Mouse (Mus musculus): Measurements from ENCODE around the gene Adgrg5. TPM values are rescaled to one million over a fixed set of nuclear protein-coding genes. Genes with fewer than 3 reads are reported as not detected.

The Adgrg5 gene
- polyA plus RNA-seq, 1 experiment from 2014 or later: 0.05 TPM

DNA sequence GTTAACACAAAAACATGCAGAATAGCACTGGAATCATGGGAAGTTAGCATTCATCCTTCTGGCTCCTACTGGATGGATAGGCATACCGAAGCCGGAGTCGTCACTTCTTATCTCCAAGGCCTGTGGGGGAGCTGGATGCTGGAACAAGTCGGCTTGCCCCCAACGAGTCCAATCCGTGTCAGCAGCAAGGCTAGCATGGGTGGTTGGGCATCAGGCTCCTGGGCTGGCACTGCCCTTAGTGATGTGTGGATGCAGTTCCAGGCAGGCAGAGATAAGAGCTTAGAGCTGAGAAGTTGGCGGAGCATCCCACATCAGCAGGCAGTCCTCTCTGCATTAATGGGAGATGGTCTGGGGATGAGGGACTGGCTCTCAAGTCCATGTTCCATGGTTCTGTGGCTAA, 64.1 kb downstream of the Adgrg5 start:
- no peak overlapping the region for H3K4me2 ChIP-seq
- no peaks in the 10 kb centered on the region for H3K27me3 ChIP-seq
- no peak overlapping the region for H3K4me3 ChIP-seq (replicated peaks)
- no peaks in the 10 kb centered on the region for H3K36me3 ChIP-seq
- no peaks in the 10 kb centered on the region for H3K9me3 ChIP-seq (replicated peaks)
- no peak overlapping the region for H3K27ac ChIP-seq
- peaks cover 86% of the 10 kb centered on the region for H3K4me1 ChIP-seq
- no peak overlapping the region for H3K9ac ChIP-seq
- 80% methylated on average over 7 of the region's 7 CpGs for WGBS
- ATAC-seq (replicated peaks; ENCODE audit: low FRiP score): no peak

DNA sequence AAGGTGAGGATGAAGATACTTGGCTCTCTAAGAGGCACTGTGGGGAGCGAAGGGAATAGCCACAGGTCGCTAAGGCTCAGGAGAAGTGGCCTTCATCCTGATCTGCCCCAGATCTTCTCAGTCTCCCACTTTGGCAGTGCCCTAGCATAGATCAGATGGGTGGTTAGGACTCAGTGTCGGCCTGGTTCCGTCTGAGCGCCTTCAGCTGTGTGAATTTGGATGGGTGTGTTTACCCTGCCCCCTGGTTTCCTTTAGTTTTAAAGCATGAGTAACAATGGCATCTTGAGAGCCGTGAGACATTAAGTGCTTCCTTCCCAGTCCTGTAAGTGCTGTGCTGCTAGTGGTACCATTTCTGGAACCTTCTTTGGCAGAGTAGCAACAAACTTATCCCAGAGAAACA, 65.1 kb downstream of the Adgrg5 start:
- peaks cover 86% of the 10 kb centered on the region for H3K4me1 ChIP-seq
- no peak overlapping the region for H3K27ac ChIP-seq
- no peaks in the 10 kb centered on the region for H3K27me3 ChIP-seq
- 65% methylated on average over 6 of the region's 6 CpGs for WGBS
- ATAC-seq (replicated peaks; ENCODE audit: low FRiP score): no peak
- no peak overlapping the region for H3K4me3 ChIP-seq (replicated peaks)
- no peaks in the 10 kb centered on the region for H3K36me3 ChIP-seq
- H3K4me2 ChIP-seq: no peak overlapping the region
- H3K9ac ChIP-seq: no peak overlapping the region
- no peaks in the 10 kb centered on the region for H3K9me3 ChIP-seq (replicated peaks)

DNA sequence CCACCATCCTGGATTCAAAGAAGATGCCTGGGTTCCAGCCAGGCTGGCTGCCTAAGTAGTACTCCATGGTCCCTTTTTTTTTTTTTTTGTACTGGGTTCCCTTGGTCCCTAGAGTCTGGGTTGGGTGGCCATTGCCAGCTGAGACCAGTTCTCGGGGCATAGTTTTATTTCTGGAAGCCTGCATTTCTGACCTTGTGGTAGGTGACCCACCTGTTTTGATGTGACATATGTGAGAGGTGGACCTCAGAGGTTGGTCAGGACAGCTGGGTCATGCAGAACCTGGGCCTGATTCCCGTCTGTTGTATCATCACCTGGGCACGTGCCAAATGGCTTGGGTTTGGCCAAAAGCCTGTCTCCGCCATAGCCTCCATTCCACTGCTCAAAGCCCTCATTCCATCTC, 66.2 kb downstream of the Adgrg5 start:
- Histone ChIP-seq H3K27me3 (no peaks in the 10 kb centered on the region), H3K36me3 (no peaks in the 10 kb centered on the region), H3K4me3 (replicated peaks) (no peak overlapping the region), H3K4me2 (no peak overlapping the region), H3K9ac (no peak overlapping the region), H3K27ac (no peak overlapping the region), H3K4me1 (peaks cover 86% of the 10 kb centered on the region), H3K9me3 (replicated peaks) (no peaks in the 10 kb centered on the region)
- WGBS: 90% methylated on average over 4 of the region's 4 CpGs
- ATAC-seq (replicated peaks; ENCODE audit: low FRiP score): no peak

DNA sequence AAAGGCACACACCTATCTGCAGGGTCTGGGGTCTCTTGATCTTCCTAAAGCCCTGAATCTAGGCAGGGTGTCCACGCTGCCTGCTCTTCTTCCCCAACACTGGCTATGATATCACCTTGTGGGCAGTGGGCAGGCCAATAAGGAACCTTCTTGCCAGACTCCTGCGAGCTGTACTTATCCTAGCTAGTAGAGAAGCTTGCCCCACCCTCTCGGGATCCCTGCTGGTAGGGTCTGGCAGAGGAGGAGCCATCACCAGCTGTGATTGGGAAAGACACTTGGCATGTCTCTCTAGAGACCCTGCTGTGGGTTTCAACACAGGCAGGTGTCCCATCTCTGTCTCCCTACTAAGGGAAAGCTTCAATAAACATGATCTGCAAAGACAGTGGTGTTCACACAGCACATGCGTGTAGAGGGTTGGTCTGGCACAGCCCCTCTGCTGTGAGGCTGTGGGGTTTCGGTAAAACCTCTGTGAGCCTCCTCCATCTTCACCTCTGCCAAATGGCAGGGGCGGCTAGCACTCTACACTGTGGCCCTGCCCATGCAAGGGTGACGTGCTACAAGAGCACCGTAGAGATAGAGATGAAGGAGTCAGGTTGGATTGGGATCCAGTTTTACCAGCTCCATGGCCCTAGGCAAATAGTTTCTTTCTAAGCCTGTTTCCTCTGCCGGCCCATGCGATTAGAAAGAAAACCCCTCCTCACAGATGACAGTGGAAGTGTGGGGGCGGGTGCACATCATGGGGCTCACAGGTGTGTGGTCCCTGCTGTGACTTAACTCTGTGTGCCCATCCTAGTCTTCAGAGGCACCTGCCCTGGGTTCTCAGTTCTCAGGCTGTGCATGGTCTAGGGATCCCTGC, 67.3 kb downstream of the Adgrg5 start:
- no peak overlapping the region for H3K4me2 ChIP-seq
- H3K36me3 ChIP-seq: no peaks in the 10 kb centered on the region
- no peak for ATAC-seq (replicated peaks; ENCODE audit: low FRiP score)
- H3K27ac ChIP-seq: peak overlapping the region; percentile 2; the same call in 1 of the 2 replicates
- 63% methylated on average over 11 of the region's 11 CpGs for WGBS
- no peaks in the 10 kb centered on the region for H3K27me3 ChIP-seq
- no peaks in the 10 kb centered on the region for H3K9me3 ChIP-seq (replicated peaks)
- no peak overlapping the region for H3K4me3 ChIP-seq (replicated peaks)
- H3K4me1 ChIP-seq: peaks cover 81% of the 10 kb centered on the region
- no peak overlapping the region for H3K9ac ChIP-seq

DNA sequence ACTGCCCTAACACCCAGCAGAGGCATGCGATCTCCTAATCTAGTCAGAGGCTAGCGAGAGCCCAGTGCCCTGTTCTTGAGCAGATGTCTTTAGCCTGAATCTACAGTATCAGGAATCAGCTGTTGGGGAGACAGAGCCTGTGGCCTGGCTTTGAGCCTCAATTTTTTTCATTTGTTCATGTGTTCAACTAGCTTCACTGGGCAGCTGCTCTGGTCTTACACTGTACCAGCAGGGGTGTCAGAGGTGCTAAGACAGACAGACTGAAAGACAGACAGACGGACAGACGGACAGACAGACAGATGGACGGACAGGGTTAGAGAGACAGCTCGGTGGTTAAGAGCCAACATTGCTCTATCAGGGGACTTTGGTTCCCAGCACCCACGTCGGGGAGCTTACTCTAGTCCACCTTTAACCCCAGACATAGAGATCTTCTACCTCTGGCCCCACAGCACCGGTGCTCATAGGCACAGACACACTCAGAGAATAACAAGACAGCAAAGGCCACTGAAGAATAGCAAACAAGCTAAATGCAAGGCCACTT, 68.0 kb downstream of the Adgrg5 start:
- Histone ChIP-seq H3K4me3 (replicated peaks) (no peak overlapping the region), H3K27me3 (no peaks in the 10 kb centered on the region), H3K27ac (no peak overlapping the region), H3K4me1 (peaks cover 81% of the 10 kb centered on the region), H3K4me2 (no peak overlapping the region), H3K9me3 (replicated peaks) (no peaks in the 10 kb centered on the region), H3K9ac (no peak overlapping the region), H3K36me3 (no peaks in the 10 kb centered on the region)
- WGBS: 81% methylated on average over 9 of the region's 9 CpGs
- ATAC-seq (replicated peaks; ENCODE audit: low FRiP score): no peak

DNA sequence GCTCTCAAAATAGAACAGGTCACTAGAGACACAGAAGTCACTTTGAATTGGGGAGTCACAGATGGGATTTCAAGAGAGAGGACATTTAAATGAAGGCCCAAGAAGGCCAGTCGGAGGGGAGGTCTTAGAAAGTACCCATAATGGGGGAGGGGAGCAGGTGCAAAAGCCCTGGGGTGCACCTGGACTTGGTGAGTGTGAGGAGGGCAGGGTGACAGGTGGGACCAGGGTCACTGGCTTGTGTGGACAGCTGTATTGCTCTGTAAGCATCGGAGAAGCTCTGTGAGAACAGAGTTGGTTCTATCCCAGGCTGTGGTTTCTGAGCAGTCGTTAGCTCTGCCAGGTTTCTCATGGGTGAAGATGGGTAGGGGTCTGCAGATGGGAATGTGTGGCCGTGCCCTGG, 68.5 kb downstream of the Adgrg5 start:
- H3K27ac ChIP-seq: peak overlapping the region; percentile 49; the same call in 1 of the 2 replicates
- no peaks in the 10 kb centered on the region for H3K36me3 ChIP-seq
- no peaks in the 10 kb centered on the region for H3K27me3 ChIP-seq
- WGBS: 84% methylated on average over 4 of the region's 4 CpGs
- H3K4me3 ChIP-seq (replicated peaks): no peak overlapping the region
- H3K9me3 ChIP-seq (replicated peaks): no peaks in the 10 kb centered on the region
- H3K4me2 ChIP-seq: no peak overlapping the region
- ATAC-seq (replicated peaks; ENCODE audit: low FRiP score): no peak
- H3K9ac ChIP-seq: no peak overlapping the region
- H3K4me1 ChIP-seq: peaks cover 81% of the 10 kb centered on the region

DNA sequence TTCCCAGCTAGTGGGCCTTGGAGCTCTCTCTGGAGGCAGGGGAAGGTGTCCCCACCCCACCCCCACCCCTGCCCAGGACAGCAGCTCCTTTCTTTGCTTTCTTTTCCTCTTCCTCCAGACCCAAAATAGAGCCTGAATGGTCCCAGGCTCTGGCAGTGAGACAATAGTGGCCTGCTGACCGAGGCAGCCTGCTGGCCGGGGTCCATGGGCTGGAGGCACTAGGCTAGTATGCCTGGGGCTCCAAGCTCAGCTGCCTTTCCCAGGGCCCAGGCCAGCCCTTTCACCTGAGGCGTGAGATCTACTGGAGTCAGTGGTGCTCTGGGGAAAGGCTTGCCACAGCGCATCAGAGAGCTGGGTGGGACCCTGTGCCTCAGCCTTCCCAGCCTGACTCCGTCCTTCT, 69.0 kb downstream of the Adgrg5 start:
- ATAC-seq (replicated peaks; ENCODE audit: low FRiP score): no peak
- WGBS: 65% methylated on average over 5 of the region's 5 CpGs
- peaks cover 79% of the 10 kb centered on the region for H3K4me1 ChIP-seq
- H3K9ac ChIP-seq: no peak overlapping the region
- peak overlapping the region; percentile 56 for H3K27ac ChIP-seq
- no peak overlapping the region for H3K4me3 ChIP-seq (replicated peaks)
- H3K9me3 ChIP-seq (replicated peaks): no peaks in the 10 kb centered on the region
- no peak overlapping the region for H3K4me2 ChIP-seq
- H3K36me3 ChIP-seq: no peaks in the 10 kb centered on the region
- H3K27me3 ChIP-seq: no peaks in the 10 kb centered on the region

Other genes starting within 250 kb of the Adgrg5 start
- gene Pllp, start 227.4 kb upstream of the Adgrg5 start, polyA plus RNA-seq (2015; fragmentation: Nextera tagmentation; extraction: Ambion mirVana): 12.1 and 13.1 TPM in 2 replicates
- not detected in 2 replicates for gene Ccl22, start 178.1 kb upstream of the Adgrg5 start, polyA plus RNA-seq (2015; fragmentation: Nextera tagmentation; extraction: Ambion mirVana)
- gene Cx3cl1, start 151.7 kb upstream of the Adgrg5 start, polyA plus RNA-seq (2015; fragmentation: Nextera tagmentation; extraction: Ambion mirVana): 9.6 and 9.8 TPM in 2 replicates
- not detected in 2 replicates for gene Ccl17, start 113.2 kb upstream of the Adgrg5 start, polyA plus RNA-seq (2015; fragmentation: Nextera tagmentation; extraction: Ambion mirVana)
- gene Coq9, start 85.4 kb upstream of the Adgrg5 start, polyA plus RNA-seq (2015; fragmentation: Nextera tagmentation; extraction: Ambion mirVana): 81.0 and 83.6 TPM in 2 replicates
- 115 and 126 TPM in 2 replicates for gene Ciapin1, start 85.3 kb upstream of the Adgrg5 start, polyA plus RNA-seq (2015; fragmentation: Nextera tagmentation; extraction: Ambion mirVana)
- 155 and 157 TPM in 2 replicates for gene Polr2c, start 66.2 kb upstream of the Adgrg5 start, polyA plus RNA-seq (2015; fragmentation: Nextera tagmentation; extraction: Ambion mirVana)
- 27.0 and 32.8 TPM in 2 replicates for gene Dok4, start 47.4 kb upstream of the Adgrg5 start, polyA plus RNA-seq (2015; fragmentation: Nextera tagmentation; extraction: Ambion mirVana)
- gene Ccdc102a, start 5.6 kb upstream of the Adgrg5 start, polyA plus RNA-seq (2015; fragmentation: Nextera tagmentation; extraction: Ambion mirVana): 21.6 and 24.1 TPM in 2 replicates
- 41.7 and 44.8 TPM in 2 replicates for gene Adgrg1, start 51.1 kb downstream of the Adgrg5 start, polyA plus RNA-seq (2015; fragmentation: Nextera tagmentation; extraction: Ambion mirVana)
- gene Adgrg3, start 94.0 kb downstream of the Adgrg5 start, polyA plus RNA-seq (2015; fragmentation: Nextera tagmentation; extraction: Ambion mirVana): 4.8 TPM in 2 replicates
- gene Drc7, start 131.4 kb downstream of the Adgrg5 start, polyA plus RNA-seq (2015; fragmentation: Nextera tagmentation; extraction: Ambion mirVana): not detected in 2 replicates
- 27.6 and 29.7 TPM in 2 replicates for gene Katnb1, start 157.5 kb downstream of the Adgrg5 start, polyA plus RNA-seq (2015; fragmentation: Nextera tagmentation; extraction: Ambion mirVana)